In the genomic region with DNA sequence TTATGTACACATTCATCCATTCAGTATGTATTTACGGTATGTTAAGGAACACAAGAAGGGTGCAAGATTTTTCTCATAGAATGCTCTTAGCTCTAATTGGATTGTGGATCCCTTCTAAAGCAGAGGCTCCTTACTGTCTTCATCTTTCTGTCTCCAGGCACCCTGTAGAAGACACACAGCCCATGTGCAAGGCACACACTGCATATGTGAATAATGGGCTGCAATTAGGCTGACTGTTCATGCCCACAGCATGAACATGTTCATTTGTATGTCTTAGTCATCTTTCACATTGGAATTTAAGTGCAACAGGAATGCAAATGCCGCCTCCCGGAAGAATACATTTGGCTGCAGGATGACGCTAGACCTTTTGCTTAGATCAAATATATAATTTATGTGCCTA, we compare ENCODE assay signal across 15 mouse cellular contexts.
"Had no signal": no experiment of that assay in that cellular context is flagged by ENCODE, and none has a peak within 500 bp of the region (broad histone marks: within the 10 kb centered on the region; RNA-seq: fewer than 3 reads in every experiment).

No protein-coding gene starts in this region.

- H3K4me3 ChIP-seq: limb, embryonic 12.5 days; liver, embryonic 13.5 days; lung, embryonic 15.5 days; megakaryocyte, embryonic 14.5 days; midbrain, embryonic 12.5 days; neural tube, embryonic 12.5 days had no signal

- H3K9me3 ChIP-seq: liver, embryonic 13.5 days; lung, embryonic 15.5 days; midbrain, embryonic 12.5 days; neural tube, embryonic 12.5 days had no signal

- H3K4me1 ChIP-seq: lung, embryonic 15.5 days; megakaryocyte, embryonic 14.5 days; midbrain, embryonic 12.5 days; neural tube, embryonic 12.5 days had no signal

- DNase-seq: kidney, adult 8-10 months; kidney, postnatal 25 days; liver; liver, embryonic 13.5 days; liver, postnatal 0 days; lung, postnatal 14 days; thymus, adult 2 months; thymus, postnatal 25 days had no signal

- H3K27ac ChIP-seq: limb, embryonic 12.5 days; liver, embryonic 13.5 days; lung, embryonic 15.5 days; macrophage; midbrain, embryonic 12.5 days; neural tube, embryonic 12.5 days; stomach, postnatal 0 days had no signal

- ATAC-seq: liver, postnatal 0 days had no signal

- H3K36me3 ChIP-seq: limb, embryonic 12.5 days; liver, embryonic 13.5 days; lung, embryonic 15.5 days; neural tube, embryonic 12.5 days had no signal

- H3K4me2 ChIP-seq: limb, embryonic 12.5 days; liver, embryonic 13.5 days; lung, embryonic 15.5 days; midbrain, embryonic 12.5 days; neural tube, embryonic 12.5 days had no signal

- H3K27me3 ChIP-seq: limb, embryonic 12.5 days; liver, embryonic 13.5 days; lung, embryonic 15.5 days; megakaryocyte, embryonic 14.5 days; midbrain, embryonic 12.5 days; neural tube, embryonic 12.5 days had no signal

- H3K9ac ChIP-seq: limb, embryonic 12.5 days; liver, embryonic 13.5 days; liver, postnatal 0 days; lung, embryonic 15.5 days; midbrain, embryonic 12.5 days; neural tube, embryonic 12.5 days had no signal
